Mouse (Mus musculus): ENCODE measurements around the gene Rapgef4. TPM values are rescaled to one million over a fixed set of nuclear protein-coding genes. Genes with fewer than 3 reads are reported as not detected.
A peak's percentile ranks its signal among the peaks of the same experiment; 100 is the strongest.

Rapgef4 gene
- total and polyA plus RNA-seq, 2 experiments, result 66.1 to 223 TPM

- no peak for TF ChIP-seq POLR2A (IDR thresholded peaks at IDR 0.05; ENCODE audit: extremely low read depth, insufficient read depth, low read length)
- no peak for TF ChIP-seq CTCF (IDR thresholded peaks at IDR 0.05; ENCODE audit: low read depth, low read length)
- H3K27ac ChIP-seq (replicated peaks; ENCODE audit: insufficient read depth, low read depth, low read length), result no peak overlapping the region
- H3K36me3 ChIP-seq (ENCODE audit: control insufficient read depth, insufficient read depth, low read length), result peaks cover 62% of the 10 kb centered on the region
- no peaks in the 10 kb centered on the region for H3K79me2 ChIP-seq (ENCODE audit: control insufficient read depth, insufficient read depth, low read length)
- DNase-seq (ENCODE audit: extremely low read depth, low read depth, low spot score), result no peak
- WGBS, result 88% methylated on average over 18 of the region's 18 CpGs
- no peaks in the 10 kb centered on the region for H3K27me3 ChIP-seq (ENCODE audit: control insufficient read depth, insufficient read depth, low read length)
- H3K4me1 ChIP-seq (ENCODE audit: control insufficient read depth, insufficient read depth, low read length), result 0 out of 2 replicates have a peak, but pooled peaks cover 2% of the 10 kb centered on the region
- no peak overlapping the region for H3K4me3 ChIP-seq (ENCODE audit: insufficient read depth, low read depth, low read length)
- H3K9ac ChIP-seq (ENCODE audit: low read depth, low read length), result no peak overlapping the region
Measured at GRCm38 (mm10) chr2:72252510-72253505, 271.8 kb downstream of the Rapgef4 start.

GRCm38 (mm10) chr2:72253882-72254281 lies 272.8 kb downstream of the Rapgef4 start:
- Histone ChIP-seq H3K9ac (ENCODE audit: low read depth, low read length) (no peak overlapping the region), H3K4me3 (ENCODE audit: insufficient read depth, low read depth, low read length) (no peak overlapping the region), H3K79me2 (ENCODE audit: control insufficient read depth, insufficient read depth, low read length) (no peaks in the 10 kb centered on the region), H3K27me3 (ENCODE audit: control insufficient read depth, insufficient read depth, low read length) (no peaks in the 10 kb centered on the region), H3K36me3 (ENCODE audit: control insufficient read depth, insufficient read depth, low read length) (peaks cover 60% of the 10 kb centered on the region), H3K27ac (replicated peaks; ENCODE audit: insufficient read depth, low read depth, low read length) (no peak overlapping the region), H3K4me1 (ENCODE audit: control insufficient read depth, insufficient read depth, low read length) (0 out of 2 replicates have a peak, but pooled peaks cover 2% of the 10 kb centered on the region)
- TF ChIP-seq POLR2A (IDR thresholded peaks at IDR 0.05; ENCODE audit: extremely low read depth, insufficient read depth, low read length) (no peak), CTCF (IDR thresholded peaks at IDR 0.05; ENCODE audit: low read depth, low read length) (no peak)
- 74% methylated on average over 4 of the region's 4 CpGs for WGBS
- no peak for DNase-seq (ENCODE audit: extremely low read depth, low read depth, low spot score)

DNA sequence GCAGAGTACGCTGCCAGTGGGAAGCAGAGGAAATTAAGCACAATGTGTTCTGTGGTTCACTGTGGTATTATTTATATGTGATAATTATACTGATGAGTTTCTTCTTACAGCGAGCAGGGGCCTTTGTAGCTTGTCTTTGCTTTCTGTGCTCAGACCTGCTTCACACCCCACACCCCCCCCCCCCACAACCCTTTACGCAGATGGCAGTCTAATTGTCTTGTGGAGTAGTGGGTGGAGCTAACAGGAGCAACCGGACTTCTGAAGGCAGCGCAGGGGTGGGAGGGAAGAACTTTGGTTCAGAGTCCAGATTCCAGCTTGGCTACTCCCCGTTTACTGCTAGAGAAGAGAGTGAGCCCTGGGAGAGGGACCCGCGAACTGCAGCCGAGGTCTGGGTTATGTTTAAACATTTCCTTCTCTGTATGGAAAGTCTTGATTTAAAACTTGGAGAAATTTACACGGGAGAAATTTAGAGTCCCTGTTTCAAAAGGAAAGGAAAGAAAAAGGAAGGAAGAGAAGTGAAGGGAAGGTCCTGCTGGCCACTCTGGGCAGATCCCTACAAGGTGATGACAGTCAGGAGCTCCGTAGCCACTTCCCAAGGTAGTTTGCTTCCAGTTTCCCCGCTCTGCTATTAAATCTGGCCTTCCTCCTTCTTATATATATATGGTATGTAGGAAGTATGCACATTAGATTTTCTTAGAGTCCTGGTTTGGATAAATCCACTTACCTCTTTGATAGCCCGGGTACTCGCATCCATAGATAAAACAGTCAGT lies 274.0 kb downstream of the Rapgef4 start:
- Histone ChIP-seq H3K79me2 (ENCODE audit: control insufficient read depth, insufficient read depth, low read length) (no peaks in the 10 kb centered on the region), H3K9ac (ENCODE audit: low read depth, low read length) (no peak overlapping the region), H3K4me3 (ENCODE audit: insufficient read depth, low read depth, low read length) (no peak overlapping the region), H3K27ac (replicated peaks; ENCODE audit: insufficient read depth, low read depth, low read length) (no peak overlapping the region), H3K36me3 (ENCODE audit: control insufficient read depth, insufficient read depth, low read length) (peaks cover 49% of the 10 kb centered on the region), H3K4me1 (ENCODE audit: control insufficient read depth, insufficient read depth, low read length) (0 out of 2 replicates have a peak, but pooled peaks cover 2% of the 10 kb centered on the region), H3K27me3 (ENCODE audit: control insufficient read depth, insufficient read depth, low read length) (no peaks in the 10 kb centered on the region)
- TF ChIP-seq POLR2A (IDR thresholded peaks at IDR 0.05; ENCODE audit: extremely low read depth, insufficient read depth, low read length) (no peak), CTCF (IDR thresholded peaks at IDR 0.05; ENCODE audit: low read depth, low read length) (no peak)
- WGBS, result 41% methylated on average over 14 of the region's 14 CpGs
- DNase-seq (ENCODE audit: extremely low read depth, low read depth, low spot score), result peak; percentile 74

DNA sequence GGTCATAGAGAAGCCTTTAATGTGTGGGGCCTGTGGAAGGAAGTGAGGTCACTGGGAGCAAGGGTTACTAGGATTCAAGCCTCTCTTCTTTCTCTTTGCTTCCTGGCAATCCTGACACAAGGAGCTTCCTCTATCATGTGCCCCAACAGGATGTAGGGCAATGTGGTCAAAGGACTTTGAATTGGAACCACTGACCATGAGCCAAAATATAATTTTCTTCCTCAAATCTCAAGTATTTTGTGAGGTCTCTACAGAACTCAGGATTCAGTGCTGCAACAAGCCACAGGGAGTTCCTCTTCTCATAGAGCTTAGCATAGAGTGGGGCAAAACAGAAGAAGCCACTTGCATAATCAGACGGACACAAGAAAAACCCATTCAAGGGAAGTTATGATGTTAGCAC lies 279.7 kb downstream of the Rapgef4 start:
- peaks cover 8% of the 10 kb centered on the region for H3K36me3 ChIP-seq (ENCODE audit: control insufficient read depth, insufficient read depth, low read length)
- no peak overlapping the region for H3K4me3 ChIP-seq (ENCODE audit: insufficient read depth, low read depth, low read length)
- H3K79me2 ChIP-seq (ENCODE audit: control insufficient read depth, insufficient read depth, low read length), result no peaks in the 10 kb centered on the region
- no peak overlapping the region for H3K27ac ChIP-seq (replicated peaks; ENCODE audit: insufficient read depth, low read depth, low read length)
- peak; percentile 64 for DNase-seq (ENCODE audit: extremely low read depth, low read depth, low spot score)
- no peak overlapping the region for H3K9ac ChIP-seq (ENCODE audit: low read depth, low read length)
- H3K4me1 ChIP-seq (ENCODE audit: control insufficient read depth, insufficient read depth, low read length), result no peaks in the 10 kb centered on the region
- 91% methylated on average over 1 of the region's 1 CpGs for WGBS
- H3K27me3 ChIP-seq (ENCODE audit: control insufficient read depth, insufficient read depth, low read length), result no peaks in the 10 kb centered on the region
- TF ChIP-seq CTCF (IDR thresholded peaks at IDR 0.05; ENCODE audit: low read depth, low read length), result no peak
- TF ChIP-seq POLR2A (IDR thresholded peaks at IDR 0.05; ENCODE audit: extremely low read depth, insufficient read depth, low read length), result no peak

- H3K79me2 ChIP-seq (ENCODE audit: control insufficient read depth, insufficient read depth, low read length), result no peaks in the 10 kb centered on the region
- WGBS, result 69% methylated on average over 6 of the region's 6 CpGs
Measured at GRCm38 (mm10) chr2:72262814-72263480, 281.9 kb downstream of the Rapgef4 start.

More at GRCm38 (mm10) chr2:72262814-72263480, 281.9 kb downstream of the Rapgef4 start:
- TF ChIP-seq CTCF (IDR thresholded peaks at IDR 0.05; ENCODE audit: low read depth, low read length) (no peak), POLR2A (IDR thresholded peaks at IDR 0.05; ENCODE audit: extremely low read depth, insufficient read depth, low read length) (no peak)
- no peaks in the 10 kb centered on the region for H3K4me1 ChIP-seq (ENCODE audit: control insufficient read depth, insufficient read depth, low read length)
- H3K9ac ChIP-seq (ENCODE audit: low read depth, low read length), result no peak overlapping the region
- DNase-seq (ENCODE audit: extremely low read depth, low read depth, low spot score), result no peak
- no peaks in the 10 kb centered on the region for H3K27me3 ChIP-seq (ENCODE audit: control insufficient read depth, insufficient read depth, low read length)
- H3K27ac ChIP-seq (replicated peaks; ENCODE audit: insufficient read depth, low read depth, low read length), result no peak overlapping the region
- no peak overlapping the region for H3K4me3 ChIP-seq (ENCODE audit: insufficient read depth, low read depth, low read length)
- no peaks in the 10 kb centered on the region for H3K36me3 ChIP-seq (ENCODE audit: control insufficient read depth, insufficient read depth, low read length)

All from liver, adult 2 months (tissue).